Mouse (Mus musculus): Measurements from ENCODE around the gene Zfp9. TPM values are rescaled to one million over a fixed set of nuclear protein-coding genes. Genes with fewer than 3 reads are reported as not detected.

Zfp9 gene
- polyA plus RNA-seq, 1 experiment from 2014 or later = 5.4 TPM

DNA sequence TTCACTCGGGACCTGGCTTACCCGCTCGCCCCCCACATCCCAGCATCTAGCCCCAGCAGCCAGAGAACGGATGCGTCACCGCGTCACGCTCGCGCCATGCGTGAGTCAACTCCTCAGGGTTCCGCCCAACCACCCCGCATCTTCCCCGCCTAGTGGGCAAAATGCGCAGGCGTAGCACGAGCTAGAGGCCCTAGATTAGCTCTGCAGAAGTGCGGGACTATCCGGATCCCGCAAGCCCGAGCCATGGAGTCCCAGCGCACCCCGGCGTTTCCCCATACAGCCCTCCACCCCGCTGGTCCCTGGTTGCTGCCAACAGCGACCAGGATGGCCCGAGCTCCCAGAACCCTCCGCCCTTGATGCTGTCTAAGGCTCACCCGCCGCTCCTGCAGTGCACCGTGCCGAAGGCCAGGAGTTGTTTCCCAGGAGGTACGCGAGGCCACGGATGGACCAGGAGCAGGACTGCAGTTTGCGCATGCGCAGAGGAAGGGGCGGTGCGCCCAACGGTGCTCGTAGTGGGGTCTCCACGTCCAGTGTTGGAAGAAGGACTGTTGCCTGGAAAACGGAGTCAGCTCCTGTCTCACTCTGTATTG, 24.0 kb downstream of the Zfp9 start, which contains the start of gene Zfp248:
TSS of gene Zfp248 (minus strand) at position 487 of the 590 bp plus-strand sequence.
- peak within 1 kb of the TSS; percentile 60 for H3K4me3 ChIP-seq (ENCODE audit: low read length)
- H3K4me2 ChIP-seq (ENCODE audit: low read depth, low read length) = peak within 1 kb of the TSS; percentile 61
- H3K9ac ChIP-seq (ENCODE audit: low read length) = peak within 1 kb of the TSS; percentile 76
- peak within 1 kb of the TSS; percentile 77 for H3K27ac ChIP-seq (ENCODE audit: low read length)
- peaks cover 9% of the 10 kb centered on the region for H3K4me1 ChIP-seq (ENCODE audit: control insufficient read depth, insufficient read depth, low read length)
- no peaks in the 10 kb centered on the region for H3K27me3 ChIP-seq (ENCODE audit: control insufficient read depth, insufficient read depth, low read length)
- no peaks in the 10 kb centered on the region for H3K9me3 ChIP-seq (replicated peaks; ENCODE audit: control insufficient read depth, low read length)
- no peaks in the 10 kb centered on the region for H3K36me3 ChIP-seq (ENCODE audit: control insufficient read depth, insufficient read depth)
- WGBS = under 1% methylated on average over 43 of the region's 43 CpGs
- peak; percentile 88 for ATAC-seq (replicated peaks; ENCODE audit: extremely low read depth, insufficient read depth, low FRiP score)

DNA sequence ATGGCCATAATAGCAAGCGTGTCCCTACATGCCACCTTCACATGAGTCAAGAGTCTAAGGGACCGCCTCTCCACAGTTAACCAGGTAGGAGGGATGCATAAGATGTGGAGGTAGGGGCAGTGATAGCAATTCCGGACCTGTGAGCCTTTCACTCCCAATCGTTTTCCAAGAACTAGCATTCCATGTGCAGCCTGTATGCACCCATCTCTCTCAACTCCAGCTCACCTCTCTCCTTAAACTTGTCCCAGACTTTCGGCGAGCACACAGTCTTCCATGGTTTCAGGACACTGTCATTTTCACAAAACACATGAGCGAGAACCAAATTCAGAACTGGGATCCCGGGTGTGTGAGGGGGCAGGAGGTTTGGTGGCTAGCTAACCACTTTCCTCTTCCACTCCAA, 24.7 kb downstream of the Zfp9 start:
- peaks cover 9% of the 10 kb centered on the region for H3K4me1 ChIP-seq (ENCODE audit: control insufficient read depth, insufficient read depth, low read length)
- ATAC-seq (replicated peaks; ENCODE audit: extremely low read depth, insufficient read depth, low FRiP score) = no peak
- no peaks in the 10 kb centered on the region for H3K9me3 ChIP-seq (replicated peaks; ENCODE audit: control insufficient read depth, low read length)
- H3K4me2 ChIP-seq (ENCODE audit: low read depth, low read length) = peak overlapping the region; percentile 61
- no peaks in the 10 kb centered on the region for H3K36me3 ChIP-seq (ENCODE audit: control insufficient read depth, insufficient read depth)
- WGBS = 39% methylated on average over 8 of the region's 8 CpGs
- no peaks in the 10 kb centered on the region for H3K27me3 ChIP-seq (ENCODE audit: control insufficient read depth, insufficient read depth, low read length)
- peak overlapping the region; percentile 77; the same call in 1 of the 2 replicates for H3K27ac ChIP-seq (ENCODE audit: low read length)
- H3K4me3 ChIP-seq (ENCODE audit: low read length) = peak overlapping the region; percentile 60
- H3K9ac ChIP-seq (ENCODE audit: low read length) = peak overlapping the region; percentile 76

DNA sequence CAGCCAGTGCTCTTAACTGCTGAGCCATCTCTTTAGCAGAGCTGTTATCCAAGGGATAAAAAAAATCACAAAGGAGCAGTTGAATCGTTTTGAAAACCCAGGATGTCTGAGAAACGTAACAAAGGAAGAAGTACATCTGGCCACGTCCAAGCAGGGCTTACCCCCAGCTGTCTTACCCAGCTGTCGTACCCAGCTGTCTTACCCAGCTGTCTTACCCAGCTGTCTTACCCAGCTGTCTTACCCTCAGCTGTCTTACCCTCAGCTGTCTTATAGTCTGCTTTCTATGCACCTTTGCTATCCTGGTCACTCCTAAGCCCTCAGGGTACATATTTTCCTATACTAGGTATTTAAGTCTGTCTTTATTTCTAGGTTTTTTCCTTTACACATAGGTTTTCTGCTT, 47.6 kb downstream of the Zfp9 start:
- Histone ChIP-seq H3K27me3 (ENCODE audit: control insufficient read depth, insufficient read depth, low read length) (no peaks in the 10 kb centered on the region), H3K4me2 (ENCODE audit: low read depth, low read length) (no peak overlapping the region), H3K4me3 (ENCODE audit: low read length) (no peak overlapping the region), H3K4me1 (ENCODE audit: control insufficient read depth, insufficient read depth, low read length) (no peaks in the 10 kb centered on the region), H3K9me3 (replicated peaks; ENCODE audit: control insufficient read depth, low read length) (peaks cover 17% of the 10 kb centered on the region), H3K36me3 (ENCODE audit: control insufficient read depth, insufficient read depth) (peaks cover 39% of the 10 kb centered on the region), H3K27ac (ENCODE audit: low read length) (no peak overlapping the region), H3K9ac (ENCODE audit: low read length) (no peak overlapping the region)
- 76% methylated on average over 4 of the region's 4 CpGs for WGBS
- no peak for ATAC-seq (replicated peaks; ENCODE audit: extremely low read depth, insufficient read depth, low FRiP score)

DNA sequence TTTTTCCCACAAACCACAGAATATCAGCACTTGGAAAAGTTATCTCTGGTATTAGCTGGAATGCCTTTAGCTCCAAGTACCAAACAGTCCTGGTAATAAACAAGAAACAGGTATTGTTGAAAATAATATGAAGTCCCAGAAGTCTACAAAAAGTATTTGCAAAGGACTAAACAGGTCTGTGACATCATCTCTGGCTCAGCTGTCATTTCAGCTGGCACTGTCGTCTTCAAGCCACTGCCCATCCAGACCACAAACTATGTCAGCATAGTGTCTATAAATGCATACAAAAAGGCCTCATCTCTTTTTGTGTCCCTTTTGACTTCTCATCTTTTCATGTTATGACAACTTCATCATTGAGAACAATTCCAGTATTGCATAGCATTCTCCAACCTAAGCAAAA, 52.5 kb downstream of the Zfp9 start:
- no peak for ATAC-seq (replicated peaks; ENCODE audit: extremely low read depth, insufficient read depth, low FRiP score)
- no peak overlapping the region for H3K27ac ChIP-seq (ENCODE audit: low read length)
- WGBS = 100% methylated on average over 1 of the region's 1 CpGs
- H3K9ac ChIP-seq (ENCODE audit: low read length) = no peak overlapping the region
- H3K4me1 ChIP-seq (ENCODE audit: control insufficient read depth, insufficient read depth, low read length) = no peaks in the 10 kb centered on the region
- no peaks in the 10 kb centered on the region for H3K27me3 ChIP-seq (ENCODE audit: control insufficient read depth, insufficient read depth, low read length)
- peaks cover 30% of the 10 kb centered on the region for H3K36me3 ChIP-seq (ENCODE audit: control insufficient read depth, insufficient read depth)
- no peak overlapping the region for H3K4me3 ChIP-seq (ENCODE audit: low read length)
- no peak overlapping the region for H3K4me2 ChIP-seq (ENCODE audit: low read depth, low read length)
- peaks cover 17% of the 10 kb centered on the region for H3K9me3 ChIP-seq (replicated peaks; ENCODE audit: control insufficient read depth, low read length)

- Histone ChIP-seq H3K4me2 (ENCODE audit: low read depth, low read length) (peak within 1 kb of the TSS; percentile 65), H3K9me3 (replicated peaks; ENCODE audit: control insufficient read depth, low read length) (no peaks in the 10 kb centered on the region), H3K27ac (ENCODE audit: low read length) (peak within 1 kb of the TSS; percentile 96), H3K36me3 (ENCODE audit: control insufficient read depth, insufficient read depth) (peaks cover 16% of the 10 kb centered on the region), H3K4me1 (ENCODE audit: control insufficient read depth, insufficient read depth, low read length) (peaks cover 11% of the 10 kb centered on the region), H3K4me3 (ENCODE audit: low read length) (peak within 1 kb of the TSS; percentile 100), H3K27me3 (ENCODE audit: control insufficient read depth, insufficient read depth, low read length) (no peaks in the 10 kb centered on the region), H3K9ac (ENCODE audit: low read length) (peak within 1 kb of the TSS; percentile 97)
- WGBS = under 1% methylated on average over 67 of the region's 67 CpGs
- ATAC-seq (replicated peaks; ENCODE audit: extremely low read depth, insufficient read depth, low FRiP score) = peak; percentile 98
These were observed 59.8 kb downstream of the Zfp9 start, which contains the start of gene Bms1 for GRCm38 (mm10) chr6:118419050-118419920. Bms1 (minus strand) TSS chr6:118419474.

Small RNA genes within 50 kb of the gene (microRNA-seq; reads per million reads assigned to microRNA genes)
- gene Gm25953 = not detected

Other genes starting within 250 kb of the Zfp9 start
- 21.5 and 22.2 TPM in 2 replicates for gene Bms1, start 59.8 kb downstream of the Zfp9 start, polyA plus RNA-seq (2015; fragmentation: Nextera tagmentation; extraction: Ambion mirVana)
- gene Zfp248, start 23.8 kb downstream of the Zfp9 start, polyA plus RNA-seq (2015; fragmentation: Nextera tagmentation; extraction: Ambion mirVana) = 4.0 and 4.3 TPM in 2 replicates
- 6.6 and 11.4 TPM in 2 replicates for gene Ankrd26, start 82.9 kb upstream of the Zfp9 start, polyA plus RNA-seq (2015; fragmentation: Nextera tagmentation; extraction: Ambion mirVana)

Measured in heart, embryonic 16.5 days (tissue).